Mouse (Mus musculus) layer of hippocampus, adult 8-10 months (tissue): ENCODE measurements around the gene Xrcc1. TPM values are rescaled to one million over a fixed set of nuclear protein-coding genes. Genes with fewer than 3 reads are reported as not detected.

Source experiments
- total RNA-seq, 4 experiments: library from RNA; stranded (reverse); gene quantifications; 2 replicates each; pipeline ENCODE4 v1.2.4; 2022

Gene Xrcc1
- total RNA-seq, 4 experiments from 2014 or later = 32.9 to 44.7 (median 41.3) TPM

Other genes starting within 250 kb of the Xrcc1 start
- gene Zfp61, start 245.1 kb upstream of the Xrcc1 start, total RNA-seq = 10 to 100 TPM; 19.3 to 30.5 (median 24.7) TPM
- gene Zfp94, start 229.6 kb upstream of the Xrcc1 start, total RNA-seq = 10 to 100 TPM; 14.4 to 18.3 (median 15.6) TPM
- gene Tescl, start 212.4 kb upstream of the Xrcc1 start, total RNA-seq = not detected
- gene Lypd5, start 197.1 kb upstream of the Xrcc1 start, total RNA-seq = not detected
- gene Kcnn4, start 176.0 kb upstream of the Xrcc1 start, total RNA-seq = 1 to 10 TPM in 1 of 4 experiments, under 1 TPM in 2, not detected in 1; 0.27 to 1.2 (median 0.90) TPM
- 10 to 100 TPM; 33.8 to 49.8 (median 44.0) TPM for gene Smg9, start 146.7 kb upstream of the Xrcc1 start, total RNA-seq
- not detected for gene Irgc1, start 94.0 kb upstream of the Xrcc1 start, total RNA-seq
- 1 to 10 TPM in 3 of 4 experiments, under 1 TPM in 1; 0.87 to 8.3 (median 2.7) TPM for gene Plaur, start 83.8 kb upstream of the Xrcc1 start, total RNA-seq
- gene Cadm4, start 64.3 kb upstream of the Xrcc1 start, total RNA-seq = 100 to 1,000 TPM; 123 to 166 (median 143) TPM
- 10 to 100 TPM; 29.7 to 38.9 (median 34.5) TPM for gene Zfp428, start 39.3 kb upstream of the Xrcc1 start, total RNA-seq
- not detected for gene AC161166.1, start 33.8 kb upstream of the Xrcc1 start, total RNA-seq
- 10 to 100 TPM; 53.6 to 65.2 (median 60.0) TPM for gene Irgq, start 15.6 kb upstream of the Xrcc1 start, total RNA-seq
- under 1 TPM in 1 of 4 experiments, not detected in 3; 0.41 TPM for gene Pinlyp, start 171 bp upstream of the Xrcc1 start, total RNA-seq
- 10 to 100 TPM; 10.9 to 15.8 (median 12.3) TPM for gene Ethe1, start 41.3 kb downstream of the Xrcc1 start, total RNA-seq
- gene Zfp575, start 41.4 kb downstream of the Xrcc1 start, total RNA-seq = 1 to 10 TPM; 4.0 to 5.2 (median 4.9) TPM
- under 1 TPM; 0.27 to 0.73 (median 0.35) TPM for gene Phldb3, start 64.5 kb downstream of the Xrcc1 start, total RNA-seq
- 1 to 10 TPM in 1 of 4 experiments, under 1 TPM in 3; 0.19 to 1.1 (median 0.34) TPM for gene Lypd3, start 90.3 kb downstream of the Xrcc1 start, total RNA-seq
- not detected for gene Tex101, start 130.4 kb downstream of the Xrcc1 start, total RNA-seq
- not detected for gene BC049730, start 163.0 kb downstream of the Xrcc1 start, total RNA-seq
- gene Gm4763, start 180.6 kb downstream of the Xrcc1 start, total RNA-seq = not detected
- under 1 TPM in 1 of 4 experiments, not detected in 3; 0.10 TPM for gene Cd177, start 214.0 kb downstream of the Xrcc1 start, total RNA-seq
- not detected for gene Ceacam10, start 230.9 kb downstream of the Xrcc1 start, total RNA-seq